Mouse (Mus musculus) MEL (cell line): ENCODE measurements around the gene Ptges3l.

Experiments
- BHLHE40 ChIP-seq: IDR thresholded peaks from 2 replicates; pipeline ENCODE4 v1.6.1; 2012; ENCODE audit warnings: low read depth, mild to moderate bottlenecking, inconsistent platforms, low read length, improper control_type of control experiment, borderline replicate concordance
- CHD2 ChIP-seq: IDR thresholded peaks from 2 replicates; pipeline ENCODE4 v1.6.1; 2011; ENCODE audit warnings: low read length, improper control_type of control experiment
- CTCF ChIP-seq, 3 experiments: IDR thresholded peaks in 2 of 3; conservative IDR thresholded peaks in 1 of 3; 2 replicates each; pipeline ENCODE4 v1.5.1; 2011 to 2012; ENCODE audit warnings: low read length in 3 of 3, low read depth in 2 of 3, mild to moderate bottlenecking in 2 of 3, improper control_type of control experiment in 1 of 3, inconsistent platforms in 1 of 3, mixed read lengths in 1 of 3, moderate library complexity in 1 of 3; ENCODE audit not compliant: control insufficient read depth in 1 of 3, insufficient read depth in 1 of 3, poor library complexity in 1 of 3, severe bottlenecking in 1 of 3
- EP300 ChIP-seq, 2 experiments: IDR thresholded peaks; 2 replicates each; pipeline ENCODE4 v1.6.1; 2011; ENCODE audit warnings: improper control_type of control experiment in 2 of 2, low read length in 2 of 2, low read depth in 1 of 2, mild to moderate bottlenecking in 1 of 2
- HCFC1 ChIP-seq: IDR thresholded peaks from 2 replicates; pipeline ENCODE4 v1.6.1; 2012; ENCODE audit warnings: low read depth, mild to moderate bottlenecking, inconsistent platforms, low read length, improper control_type of control experiment, moderate library complexity
- JUND ChIP-seq: IDR thresholded peaks from 2 replicates; pipeline ENCODE4 v1.6.1; 2011; ENCODE audit warnings: low read depth, mild to moderate bottlenecking, improper control_type of control experiment, low read length
- NELFE ChIP-seq: IDR thresholded peaks from 2 replicates; pipeline ENCODE4 v1.6.1; 2011; ENCODE audit warnings: low read depth, low read length, improper control_type of control experiment
- NRF1 ChIP-seq: IDR thresholded peaks from 2 replicates; pipeline ENCODE4 v1.6.1; 2014; ENCODE audit warnings: low read depth, mild to moderate bottlenecking, inconsistent platforms, low read length, improper control_type of control experiment, moderate library complexity; ENCODE audit not compliant: poor library complexity, insufficient read depth, severe bottlenecking
- POLR2A ChIP-seq, 2 experiments: IDR thresholded peaks; 2 replicates each; pipeline ENCODE4 v1.6.1; 2011 to 2012; ENCODE audit warnings: low read length in 2 of 2, mild to moderate bottlenecking in 2 of 2, control low read depth in 1 of 2, improper control_type of control experiment in 1 of 2, low read depth in 1 of 2, moderate library complexity in 1 of 2; ENCODE audit not compliant: control insufficient read depth in 1 of 2, insufficient read depth in 1 of 2, poor library complexity in 1 of 2
- POLR2AphosphoS5 ChIP-seq: IDR thresholded peaks from 2 replicates; pipeline ENCODE4 v1.6.1; 2012; ENCODE audit warnings: low read depth, borderline replicate concordance, mild to moderate bottlenecking, inconsistent platforms, low read length, moderate library complexity, mixed read lengths
- SMC3 ChIP-seq: IDR thresholded peaks from 2 replicates; pipeline ENCODE4 v1.6.1; 2011; ENCODE audit warnings: low read depth, low read length, improper control_type of control experiment
- TCF12 ChIP-seq: IDR thresholded peaks from 2 replicates; pipeline ENCODE4 v1.6.1; 2014; ENCODE audit warnings: low read depth, mild to moderate bottlenecking, inconsistent platforms, low read length, improper control_type of control experiment, moderate library complexity

DNA sequence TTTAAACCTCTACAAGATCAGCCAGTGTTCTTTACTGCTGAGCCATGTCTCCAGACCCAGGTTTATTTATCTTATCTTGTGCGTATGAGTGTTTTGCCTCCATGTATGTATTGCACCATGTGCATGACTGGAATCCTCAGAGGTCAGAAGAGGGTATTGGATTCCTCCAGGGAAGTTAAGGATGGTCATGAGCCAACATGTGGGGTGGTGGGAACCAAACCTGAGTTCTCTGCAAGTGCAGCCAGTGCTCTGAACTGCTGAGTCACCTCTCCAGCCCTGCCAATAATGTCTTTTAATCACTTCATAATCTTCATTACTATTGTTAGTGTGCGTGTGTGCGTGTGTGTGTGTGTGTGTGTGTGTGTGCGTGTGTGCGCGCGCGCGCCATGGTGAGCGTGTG, 26.4 kb upstream of the Ptges3l start:
- TF ChIP-seq EP300 (IDR thresholded peaks at IDR 0.05; ENCODE audit: low read depth in 1 of 2, low read length in 2 of 2) (no peak), JUND (no peak), CTCF (IDR thresholded peaks at IDR 0.05 in 2 of 3, conservative IDR thresholded peaks at IDR 0.05 in 1 of 3; ENCODE audit: control insufficient read depth in 1 of 3, insufficient read depth in 1 of 3, low read depth in 2 of 3, low read length in 3 of 3, poor library complexity in 1 of 3, severe bottlenecking in 1 of 3) (no peak), POLR2AphosphoS5 (no peak), POLR2A (IDR thresholded peaks at IDR 0.05; ENCODE audit: control insufficient read depth in 1 of 2, insufficient read depth in 1 of 2, low read depth in 1 of 2, low read length in 2 of 2, poor library complexity in 1 of 2) (no peak), SMC3 (no peak), TCF12 (no peak), HCFC1 (0 out of 2 replicates have a peak, but pooled peaks have one; percentile 14), BHLHE40 (no peak), NELFE (no peak; the same call in 1 of the 2 replicates), CHD2 (no peak), NRF1 (peak; percentile 38; the same call in 1 of the 2 replicates)
